Mouse (Mus musculus) kidney, adult 8-10 months (tissue): ENCODE data around the gene Wdr63.
A peak's percentile ranks its signal among the peaks of the same experiment; 100 is the strongest.

ENCODE experiments used
- DNase-seq, 2 experiments: peaks; one replicate each; pipeline ENCODE4 v3.0.0; 2022

Wdr63 gene

GRCm38 (mm10) chr3:146121310-146122124, 13.6 kb upstream of the Wdr63 start:
- no peak for DNase-seq

- no peak for DNase-seq
Measured at GRCm38 (mm10) chr3:146117997-146118457, 10.1 kb upstream of the Wdr63 start.

- DNase-seq = no peak
Measured at GRCm38 (mm10) chr3:146117258-146117996, 9.5 kb upstream of the Wdr63 start, which contains the start of gene Mcoln3. Gene Mcoln3, plus strand, starts transcription at chr3:146117450.

GRCm38 (mm10) chr3:146110916-146111315, 3.0 kb upstream of the Wdr63 start:
- DNase-seq = no peak

GRCm38 (mm10) chr3:146110358-146110757, 2.4 kb upstream of the Wdr63 start:
- DNase-seq = no peak

GRCm38 (mm10) chr3:146108945-146109344, 1.0 kb upstream of the Wdr63 start:
- DNase-seq = no peak

- no peak for DNase-seq
Measured at GRCm38 (mm10) chr3:146107116-146107849, 647 bp downstream of the Wdr63 start.

- peak in 1 of 2 experiments; percentile 13 for DNase-seq
Measured at GRCm38 (mm10) chr3:146102049-146102448, 5.9 kb downstream of the Wdr63 start.

- DNase-seq = no peak
Measured at GRCm38 (mm10) chr3:146099925-146100324, 8.0 kb downstream of the Wdr63 start.

GRCm38 (mm10) chr3:146097861-146098260, 10.1 kb downstream of the Wdr63 start:
- no peak for DNase-seq

- DNase-seq = no peak
Measured at GRCm38 (mm10) chr3:146096986-146097385, 10.9 kb downstream of the Wdr63 start.

GRCm38 (mm10) chr3:146095066-146095465, 12.9 kb downstream of the Wdr63 start:
- no peak for DNase-seq

- DNase-seq = no peak
Measured at GRCm38 (mm10) chr3:146090988-146091657, 16.8 kb downstream of the Wdr63 start.

- no peak for DNase-seq
Measured at GRCm38 (mm10) chr3:146080241-146080640, 27.7 kb downstream of the Wdr63 start.

- no peak for DNase-seq
Measured at GRCm38 (mm10) chr3:146072780-146073179, 35.1 kb downstream of the Wdr63 start.

- no peak for DNase-seq
Measured at GRCm38 (mm10) chr3:146069276-146069675, 38.7 kb downstream of the Wdr63 start.

- no peak for DNase-seq
Measured at GRCm38 (mm10) chr3:146063146-146063545, 44.8 kb downstream of the Wdr63 start.

GRCm38 (mm10) chr3:146059356-146059926, 48.5 kb downstream of the Wdr63 start:
- DNase-seq = no peak

GRCm38 (mm10) chr3:146058263-146058662, 49.7 kb downstream of the Wdr63 start:
- peak in 1 of 2 experiments; percentile 48 for DNase-seq

GRCm38 (mm10) chr3:146057131-146057530, 50.8 kb downstream of the Wdr63 start:
- no peak for DNase-seq

- DNase-seq = no peak
Measured at GRCm38 (mm10) chr3:146053873-146054272, 54.1 kb downstream of the Wdr63 start.
